Mouse (Mus musculus) CH12.LX (cell line): ENCODE measurements at regions not wholly inside any gene's neighbourhood (a gene's known extent, or its start where the extent isn't known, plus 50 kb on each side); places are given as distances from the start of the nearest gene placed in this dataset.

ENCODE experiments used
- JUND ChIP-seq: conservative IDR thresholded peaks from 2 replicates; pipeline ENCODE4 v1.6.1; 2011; ENCODE audit warnings: low read depth, low read length, improper control_type of control experiment
- MAX ChIP-seq: IDR thresholded peaks from 2 replicates; pipeline ENCODE4 v1.6.1; 2011; ENCODE audit warnings: low read length, improper control_type of control experiment
- POLR2A ChIP-seq: IDR thresholded peaks from 2 replicates; pipeline ENCODE4 v1.6.1; 2011; ENCODE audit warnings: low read depth, mild to moderate bottlenecking, improper control_type of control experiment, low read length
- USF2 ChIP-seq: conservative IDR thresholded peaks from 2 replicates; pipeline ENCODE4 v1.6.1; 2011; ENCODE audit warnings: low read depth, low read length, improper control_type of control experiment
- ZKSCAN1 ChIP-seq: IDR thresholded peaks from 2 replicates; pipeline ENCODE4 v1.6.1; 2012; ENCODE audit warnings: low read depth, inconsistent platforms, low read length, improper control_type of control experiment, borderline replicate concordance

GRCm38 (mm10) chr1:193697857-193698256, 327.8 kb upstream of the Camk1g start:
- TF ChIP-seq POLR2A (no peak), JUND (no peak), USF2 (no peak), ZKSCAN1 (no peak), MAX (no peak)
